Mouse (Mus musculus) heart, adult 9 months (tissue): ENCODE measurements at regions not wholly inside any gene's neighbourhood (a gene's known extent, or its start where the extent isn't known, plus 50 kb on each side); places are given as distances from the start of the nearest gene placed in this dataset.

Source experiments
- DNase-seq, 2 experiments: peaks; one replicate each; pipeline ENCODE4 v3.0.0; 2022; ENCODE audit warnings: low spot score in 2 of 2

DNA sequence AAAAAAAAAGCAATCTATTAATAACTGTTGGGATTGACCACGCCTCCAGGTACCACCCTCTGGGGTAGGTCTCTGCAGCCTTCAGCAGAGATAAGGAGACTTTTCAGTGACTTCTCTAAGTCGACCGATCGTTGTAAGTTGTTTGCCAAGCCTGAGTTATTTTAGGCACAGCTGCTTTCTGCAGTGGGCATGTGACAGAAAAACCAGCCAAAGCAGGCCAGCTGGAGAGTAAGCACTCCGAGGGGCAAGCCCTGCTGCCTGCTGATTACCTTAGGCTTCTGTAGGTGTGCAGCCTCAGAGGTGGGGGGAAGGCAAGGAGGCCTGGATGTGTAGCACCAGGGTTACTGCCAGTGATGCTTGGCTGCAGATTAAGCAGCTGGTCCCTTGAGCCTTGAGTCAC is 246.0 kb downstream of the Cd83 start:
- peak; percentile 31 to 57 for DNase-seq

DNA sequence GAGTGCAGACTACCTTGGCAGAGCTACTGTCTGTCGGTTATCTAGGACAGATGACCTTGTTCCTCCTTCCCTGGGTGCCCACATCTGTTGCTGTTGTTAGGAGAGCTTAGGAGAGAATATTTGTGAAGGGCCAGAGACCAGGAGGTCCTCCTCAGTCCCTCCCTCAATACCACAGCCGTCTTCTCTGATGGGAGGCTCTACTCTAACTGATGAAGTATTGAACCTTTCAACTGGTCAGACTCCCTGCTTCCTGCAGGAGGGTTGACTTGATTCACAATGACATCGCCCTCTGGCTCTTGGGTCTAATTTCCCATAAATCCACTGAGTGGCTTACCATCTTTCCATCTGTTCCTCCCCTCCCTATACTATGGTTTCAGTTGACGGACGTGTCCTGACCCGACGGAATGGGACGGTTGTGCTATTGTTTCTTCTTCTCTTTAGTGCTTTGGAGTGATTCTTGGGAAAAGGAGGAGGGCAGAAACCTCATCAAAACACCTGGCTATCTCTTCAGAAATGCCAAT is 253.3 kb downstream of the Cd83 start:
- no peak for DNase-seq

DNA sequence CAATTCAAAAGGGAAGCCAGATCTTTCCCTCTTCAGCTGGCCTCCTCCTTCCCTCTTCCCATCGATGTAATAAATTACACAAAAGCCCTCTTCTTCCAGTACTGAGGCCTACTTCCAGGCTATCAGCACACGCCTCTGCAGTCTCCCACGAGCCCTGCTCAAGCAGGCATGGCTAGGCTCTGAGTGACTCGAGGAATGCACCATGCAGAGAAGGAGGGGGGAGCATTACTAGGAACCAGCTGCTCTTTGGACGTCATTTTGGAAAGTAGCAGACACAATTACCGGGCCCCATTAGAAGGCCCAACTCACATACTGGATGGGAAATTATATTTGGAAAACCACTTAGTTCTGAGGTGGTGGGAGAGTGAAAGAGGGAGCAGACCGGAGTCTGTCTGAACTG is 253.7 kb downstream of the Cd83 start:
- DNase-seq, result peak in 1 of 2 experiments; percentile 24

DNA sequence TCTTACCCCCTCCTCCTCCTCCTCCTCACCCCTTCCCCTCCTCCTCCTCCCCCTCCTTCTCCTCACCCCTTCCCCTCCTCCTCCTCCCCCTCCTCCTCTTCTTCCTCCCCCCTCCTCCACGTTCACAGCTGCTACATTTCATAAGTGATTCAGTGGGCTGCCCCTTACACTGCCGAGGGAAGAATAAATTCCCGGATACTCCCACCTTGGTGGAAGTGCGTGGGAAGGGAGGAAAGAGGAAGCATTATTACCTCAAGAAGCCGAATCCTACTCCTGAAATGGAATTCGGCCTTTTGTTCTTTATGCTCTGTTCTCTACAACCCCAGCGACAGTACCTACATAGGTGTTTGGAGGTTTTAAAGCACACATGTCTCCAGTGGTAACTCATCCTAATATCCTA is 256.1 kb downstream of the Cd83 start:
- peak in 1 of 2 experiments; percentile 27 for DNase-seq

DNA sequence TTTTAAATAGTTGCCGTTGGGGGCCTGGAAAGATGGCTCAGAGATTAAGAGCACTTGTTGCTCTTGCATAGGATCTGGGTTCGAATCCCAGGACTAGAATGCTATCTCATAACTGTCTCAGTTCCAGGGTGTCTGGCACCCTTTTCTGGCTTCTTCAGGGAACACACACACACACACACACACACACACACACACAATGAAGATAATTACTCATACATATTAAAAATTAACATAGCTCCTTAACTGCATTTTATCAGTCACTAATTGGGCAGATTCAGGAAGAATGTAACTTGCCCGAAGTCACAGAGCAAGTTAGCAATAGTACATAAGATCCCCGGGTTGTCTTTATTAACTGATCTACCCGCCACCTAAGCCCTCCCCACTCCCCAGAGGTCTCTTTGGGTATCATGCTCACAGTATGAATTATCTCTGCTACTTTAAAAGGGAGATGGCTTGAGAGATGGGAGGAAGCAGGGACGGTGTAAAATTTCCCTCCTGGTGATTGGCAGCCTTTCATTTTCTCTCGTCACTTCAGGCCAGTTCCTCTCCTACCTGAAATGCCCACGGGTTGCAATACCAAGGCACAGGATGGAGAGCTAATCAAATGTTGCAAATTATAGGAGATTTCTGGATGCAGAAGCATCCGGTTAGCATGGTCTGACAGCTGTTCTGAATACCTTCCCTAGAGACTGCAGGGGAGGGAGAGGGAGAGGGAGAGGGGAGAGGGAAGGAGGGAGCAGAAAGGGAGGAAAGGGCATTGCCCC is 258.3 kb downstream of the Cd83 start:
- peak in 1 of 2 experiments; percentile 16 for DNase-seq

DNA sequence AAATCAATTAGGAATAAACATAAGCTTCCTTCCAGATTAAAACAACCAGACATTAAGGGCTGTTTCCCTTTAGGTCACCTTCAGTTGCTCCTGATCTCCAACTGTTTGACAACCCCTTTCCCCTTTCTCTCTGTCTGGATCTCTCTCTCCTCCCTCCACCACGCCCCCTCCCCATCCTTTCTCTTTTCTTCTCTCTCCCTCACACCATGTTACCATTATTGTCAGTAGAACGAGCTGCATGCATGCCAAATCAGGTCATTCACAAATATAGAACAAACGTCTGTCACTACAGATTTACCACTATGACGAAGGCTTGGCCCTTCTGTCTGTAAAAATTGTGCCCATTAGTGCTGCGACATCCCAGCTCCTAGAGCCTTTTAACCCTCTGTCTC is 258.9 kb downstream of the Cd83 start:
- no peak for DNase-seq

DNA sequence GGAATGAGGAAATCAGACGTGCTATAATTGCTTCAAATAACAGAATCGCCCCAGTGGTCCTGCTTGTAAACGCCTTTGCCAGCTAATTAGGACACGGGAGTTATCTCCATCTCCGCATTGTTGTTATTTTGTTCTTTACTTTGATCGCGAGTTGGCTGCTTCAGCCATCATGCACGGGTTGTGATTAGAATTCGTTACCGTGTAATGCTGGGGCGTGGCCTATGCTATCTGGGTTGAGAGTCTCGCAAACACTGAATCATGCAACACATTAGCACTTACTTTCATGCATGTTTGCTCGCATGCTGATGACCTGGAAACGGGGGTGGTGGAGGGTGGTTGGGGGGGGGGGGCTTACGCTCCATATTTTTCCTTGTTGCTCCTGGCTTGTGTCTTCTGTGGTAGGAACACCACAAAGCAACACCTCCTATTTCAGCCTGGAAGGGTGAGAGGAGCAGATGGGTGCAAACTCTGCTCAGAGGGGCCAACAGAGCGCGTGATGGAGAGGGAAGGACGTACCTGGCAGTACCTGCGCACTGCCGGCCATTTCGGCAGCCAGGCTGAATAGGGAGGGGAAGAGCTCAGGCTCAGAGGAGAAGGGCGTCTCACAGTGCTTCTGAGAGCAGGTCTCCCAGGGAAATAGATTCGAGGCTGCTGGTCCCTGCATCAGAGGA is 260.1 kb downstream of the Cd83 start:
- DNase-seq, result no peak

DNA sequence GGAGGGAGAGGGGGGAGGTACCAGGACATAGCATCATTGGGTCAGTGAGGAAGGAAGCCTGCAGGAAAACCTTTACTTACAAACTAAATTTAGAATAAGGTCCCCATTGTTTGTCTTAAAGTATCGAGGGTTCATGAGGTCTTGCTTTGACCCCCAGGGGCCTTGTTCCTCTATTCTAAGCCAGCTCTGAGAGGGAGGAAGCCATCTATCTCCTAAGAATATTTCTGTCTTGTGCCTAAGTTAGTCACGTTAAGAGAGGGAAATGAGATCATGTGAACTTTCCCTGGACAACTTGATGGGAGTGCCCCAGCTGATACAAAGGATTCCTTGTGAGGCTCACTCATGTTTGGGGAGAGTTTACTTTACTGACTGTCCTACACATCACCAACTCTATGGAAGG is 261.9 kb downstream of the Cd83 start:
- DNase-seq, result peak; percentile 56 to 92

DNA sequence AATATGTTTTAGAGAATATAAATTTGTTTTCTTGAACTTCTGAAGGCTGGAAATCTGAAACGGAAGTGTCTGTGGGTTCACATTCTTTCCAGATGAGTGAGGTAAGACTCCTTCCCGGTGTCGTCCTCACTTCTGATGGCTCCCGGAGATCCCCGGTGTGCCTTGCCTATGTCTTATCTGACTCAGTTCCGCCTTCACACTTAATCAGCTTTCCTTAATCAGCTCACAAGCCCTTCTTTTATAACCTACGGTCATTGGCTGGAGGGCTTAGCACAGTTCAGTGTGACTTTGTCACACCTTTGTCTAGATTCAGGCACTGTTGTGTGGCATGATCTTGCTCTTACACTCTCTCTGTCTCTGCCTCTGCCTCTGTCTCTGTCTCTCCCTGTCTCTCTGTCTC is 269.6 kb downstream of the Cd83 start:
- no peak for DNase-seq

DNA sequence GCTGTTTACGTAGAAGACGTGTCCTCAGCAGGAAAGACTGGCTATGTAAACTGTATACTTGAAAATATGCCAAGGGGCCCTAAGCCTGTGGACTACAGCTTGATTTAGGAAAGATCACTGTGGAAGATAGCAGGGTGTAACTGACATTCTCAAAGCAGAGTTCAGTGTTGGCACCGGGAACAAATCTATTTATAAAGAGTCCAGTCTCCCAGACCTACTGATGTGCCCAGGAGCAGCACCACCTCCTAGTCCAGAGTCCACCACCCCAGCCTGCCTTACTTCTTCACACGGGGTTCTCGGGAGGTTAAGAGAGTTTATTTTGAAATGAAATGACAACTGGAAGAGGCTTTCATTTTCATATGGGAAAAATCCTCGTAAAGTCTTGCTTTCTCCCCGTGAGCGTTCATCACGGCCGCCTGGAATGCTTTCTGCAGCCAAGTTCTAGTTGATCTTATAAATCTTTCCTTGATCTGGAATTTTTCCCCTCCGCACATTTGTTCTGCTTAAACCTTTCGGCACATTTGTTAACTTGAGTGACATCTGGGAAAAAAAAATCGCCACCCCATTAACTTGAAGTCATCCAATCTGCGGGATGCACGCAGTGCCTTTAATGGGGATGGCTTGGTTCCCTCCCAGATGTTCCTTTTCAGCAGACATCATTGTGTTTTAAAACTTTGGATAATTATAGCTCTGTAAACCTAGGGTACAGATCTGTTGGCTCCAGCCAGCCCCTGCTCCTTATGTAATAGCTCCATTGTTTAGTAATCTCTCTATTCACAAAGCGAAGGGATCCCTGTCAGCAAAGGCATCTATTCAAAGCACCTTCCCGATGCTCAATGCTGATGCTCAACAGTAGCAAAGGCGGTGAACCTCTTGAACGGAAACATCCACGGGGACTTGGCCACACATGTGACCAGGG is 271.3 kb downstream of the Cd83 start:
- peak; percentile 64 to 82 for DNase-seq

DNA sequence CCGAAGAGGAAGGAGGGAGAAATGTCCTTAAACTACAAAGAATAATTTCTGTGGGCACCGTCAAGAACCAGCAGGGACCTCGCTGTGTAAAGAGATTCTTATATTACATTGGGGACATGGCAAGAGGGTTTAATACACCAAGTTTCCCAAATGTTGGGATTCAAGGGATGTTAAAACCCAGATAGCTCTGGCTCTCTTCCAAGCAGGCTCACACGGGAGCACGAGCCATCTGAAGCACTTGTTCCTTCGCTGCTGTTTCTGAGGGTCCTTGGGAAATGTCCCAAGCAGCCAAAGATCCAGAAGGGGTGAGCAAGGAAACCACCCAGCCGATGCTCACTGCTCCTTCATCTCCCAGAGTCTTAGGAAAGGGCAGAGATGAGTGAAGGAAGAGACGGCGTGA is 272.1 kb downstream of the Cd83 start:
- no peak for DNase-seq

DNA sequence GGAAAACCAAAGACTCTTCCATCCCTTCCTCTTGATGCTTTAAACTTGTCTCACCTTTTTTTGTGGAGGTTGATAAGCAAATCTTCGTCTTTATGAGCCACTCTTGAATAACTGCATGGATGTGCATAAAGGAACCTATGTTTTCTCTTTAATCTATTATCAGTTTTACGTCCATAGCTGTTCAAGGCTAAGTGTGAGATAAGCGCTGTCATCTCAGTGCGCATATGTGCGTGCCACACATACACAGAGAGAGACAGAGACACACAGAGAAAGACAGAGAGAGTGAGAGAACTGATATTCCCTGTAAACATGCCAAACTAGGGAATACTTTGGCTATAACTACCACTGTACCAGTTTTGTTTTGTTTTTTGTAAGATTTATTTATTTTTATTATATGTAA is 273.0 kb downstream of the Cd83 start:
- no peak for DNase-seq

DNA sequence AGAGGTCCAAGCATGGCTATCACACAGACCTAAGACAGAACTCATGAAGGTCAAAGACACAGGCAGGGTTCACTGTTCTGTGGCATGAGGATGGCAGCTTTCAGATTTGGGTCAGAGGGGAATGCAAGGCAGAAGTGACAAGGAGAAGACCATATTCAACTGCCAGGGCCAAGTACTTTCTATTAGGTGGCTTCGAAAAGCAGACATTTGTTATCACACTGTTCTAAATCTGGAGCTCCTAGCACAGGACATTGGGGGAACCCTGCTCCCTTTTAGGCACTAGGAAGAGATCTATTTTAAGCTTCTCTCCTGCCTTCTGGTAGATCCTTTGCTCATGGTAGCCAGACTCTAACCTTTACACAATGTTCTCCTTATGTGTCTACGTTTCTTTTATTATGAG is 273.7 kb downstream of the Cd83 start:
- DNase-seq, result peak; percentile 34 to 39

DNA sequence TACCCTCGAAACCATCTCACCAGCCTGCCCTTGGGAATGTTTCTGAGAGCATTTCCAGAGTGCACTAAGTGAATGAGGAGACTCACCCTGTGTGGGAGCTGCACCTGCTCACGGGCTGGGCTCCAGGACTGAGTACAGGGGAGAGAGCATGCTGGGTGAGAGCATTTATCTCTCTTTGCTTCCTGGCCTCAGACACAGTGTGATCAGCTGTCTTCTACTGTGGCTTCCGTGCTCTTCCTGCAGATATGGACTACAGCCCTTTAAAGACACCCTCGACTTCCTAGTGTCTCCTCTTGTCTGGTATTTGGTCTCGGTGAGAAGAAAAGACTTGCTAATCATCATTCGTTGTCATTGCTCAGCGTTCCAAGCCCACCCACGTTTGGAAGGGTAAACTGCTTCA is 274.9 kb downstream of the Cd83 start:
- DNase-seq, result no peak

DNA sequence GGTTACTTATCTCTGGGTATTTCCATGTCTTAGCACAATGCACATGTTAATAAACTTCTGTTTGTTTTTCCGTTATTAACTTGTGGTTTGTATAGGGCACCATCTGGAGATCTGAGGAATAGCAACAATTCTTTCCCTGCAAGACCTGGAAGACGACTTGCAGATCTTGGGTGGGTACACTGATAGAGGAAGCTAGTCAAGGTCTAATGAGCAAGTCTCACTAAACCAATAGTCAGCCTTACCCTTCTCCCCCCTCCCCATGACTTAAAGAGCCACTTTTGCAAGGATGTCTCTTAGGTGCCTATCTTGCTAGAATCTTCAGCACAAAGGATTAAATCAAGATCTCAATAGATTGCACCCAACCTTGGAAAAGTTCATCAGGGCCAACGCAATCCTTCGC is 276.7 kb downstream of the Cd83 start:
- no peak for DNase-seq

DNA sequence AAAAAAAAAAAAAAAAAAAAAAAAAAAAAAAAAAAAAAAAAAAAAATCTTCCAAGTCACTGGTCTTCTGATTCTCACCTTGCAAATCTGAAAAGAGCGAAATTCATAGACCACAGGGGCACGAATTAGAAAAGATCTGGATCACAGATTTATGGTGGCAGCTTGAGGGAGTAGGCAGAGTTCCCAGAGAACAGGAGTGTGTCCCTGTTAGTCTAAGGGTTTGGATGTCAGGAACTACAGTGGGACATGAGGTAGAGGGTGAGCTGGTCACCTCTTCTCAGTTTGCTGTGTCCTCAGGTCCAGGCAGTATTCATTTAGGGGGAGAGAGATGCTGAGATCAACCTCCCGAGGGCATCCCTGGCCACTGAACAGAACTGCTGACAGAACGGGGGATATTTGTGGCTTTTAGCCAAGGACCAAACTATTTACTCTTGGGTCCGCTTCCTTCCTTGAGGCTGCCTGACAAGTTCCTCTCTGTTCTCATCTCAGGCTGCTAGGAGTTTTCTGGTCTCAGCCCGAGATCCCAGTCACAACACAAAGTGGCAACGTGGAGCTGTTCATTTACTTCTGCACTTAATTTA is 277.2 kb downstream of the Cd83 start:
- DNase-seq, result peak in 1 of 2 experiments; percentile 42

DNA sequence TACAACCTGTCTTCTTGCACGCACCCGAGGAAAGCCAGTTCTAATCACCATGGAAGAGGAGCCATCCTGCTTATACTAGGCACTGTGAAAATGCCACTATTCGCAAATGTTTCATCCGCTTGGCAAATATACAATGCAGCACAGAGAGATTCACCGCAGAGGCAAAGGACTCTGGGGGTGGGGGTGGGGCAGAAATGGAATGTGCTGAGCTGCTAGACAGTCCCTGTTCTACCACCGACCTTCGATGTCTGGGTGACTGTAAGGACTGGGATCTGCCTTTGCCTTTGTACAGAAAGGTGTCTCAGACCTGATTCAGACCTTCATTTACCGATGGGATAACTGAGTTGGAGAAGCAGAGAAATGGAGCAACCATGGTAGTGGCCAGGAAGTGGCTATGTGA is 278.7 kb downstream of the Cd83 start:
- no peak for DNase-seq

DNA sequence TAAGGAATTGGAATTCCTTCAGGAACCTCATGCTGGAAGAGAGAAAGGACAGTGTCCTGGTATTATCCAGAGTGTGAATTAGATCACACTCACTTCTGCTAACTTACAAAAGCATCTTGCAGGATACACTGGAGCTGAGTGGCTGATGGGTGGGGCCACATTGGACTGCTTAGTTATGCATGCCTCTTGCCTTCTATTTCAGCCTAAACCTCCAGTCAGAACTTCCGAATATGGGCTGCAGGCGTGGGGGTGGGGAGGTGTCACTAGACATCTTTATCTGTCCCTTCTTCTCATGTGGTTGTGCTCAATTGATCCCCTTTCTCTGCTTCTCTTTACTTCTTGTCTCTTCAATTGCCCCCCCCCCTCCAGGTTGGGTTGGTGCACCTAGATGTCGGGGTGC is 279.5 kb downstream of the Cd83 start:
- DNase-seq, result no peak

DNA sequence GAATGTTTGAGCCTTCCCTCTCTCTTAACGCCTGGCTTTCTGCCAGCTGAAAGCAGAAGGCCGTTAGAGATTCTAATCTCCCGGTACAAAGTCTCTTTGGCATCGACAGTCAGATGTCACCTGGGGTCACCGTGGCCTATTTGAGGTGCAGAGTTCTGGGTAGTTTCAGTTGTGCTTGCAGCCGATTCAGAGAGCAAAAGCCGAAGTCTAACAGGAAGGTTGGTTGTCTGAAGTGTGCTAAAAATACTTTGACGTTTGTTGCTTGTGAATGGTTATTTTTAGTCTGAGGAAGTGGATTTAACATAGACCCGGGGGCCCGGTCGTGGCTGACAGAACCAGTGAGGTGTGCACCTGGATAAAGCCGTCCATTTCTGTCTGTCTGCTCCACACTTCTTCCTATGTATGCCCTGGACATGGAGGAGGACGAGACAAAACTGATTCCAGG is 281.2 kb downstream of the Cd83 start:
- DNase-seq, result peak; percentile 58 to 79

DNA sequence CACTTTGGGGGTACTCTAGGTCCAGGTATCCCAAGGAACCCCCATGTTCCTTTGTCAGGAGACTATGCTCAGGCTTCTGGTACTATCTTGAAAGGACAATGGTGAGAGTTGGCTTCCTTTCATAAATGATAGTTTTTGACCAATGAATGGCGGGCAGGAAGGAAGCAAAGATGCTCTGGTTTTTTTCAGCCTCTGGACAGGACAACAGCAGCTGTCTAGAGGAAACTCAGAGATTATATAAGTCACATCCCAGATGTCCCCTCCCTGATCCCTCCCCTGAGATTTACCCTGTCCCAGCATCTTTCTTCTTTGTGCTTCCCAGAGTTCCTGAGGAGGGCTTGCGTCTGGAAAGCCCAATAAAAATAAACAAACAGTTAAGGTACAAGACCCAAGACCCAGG is 282.7 kb downstream of the Cd83 start:
- DNase-seq, result peak; percentile 57 to 84

DNA sequence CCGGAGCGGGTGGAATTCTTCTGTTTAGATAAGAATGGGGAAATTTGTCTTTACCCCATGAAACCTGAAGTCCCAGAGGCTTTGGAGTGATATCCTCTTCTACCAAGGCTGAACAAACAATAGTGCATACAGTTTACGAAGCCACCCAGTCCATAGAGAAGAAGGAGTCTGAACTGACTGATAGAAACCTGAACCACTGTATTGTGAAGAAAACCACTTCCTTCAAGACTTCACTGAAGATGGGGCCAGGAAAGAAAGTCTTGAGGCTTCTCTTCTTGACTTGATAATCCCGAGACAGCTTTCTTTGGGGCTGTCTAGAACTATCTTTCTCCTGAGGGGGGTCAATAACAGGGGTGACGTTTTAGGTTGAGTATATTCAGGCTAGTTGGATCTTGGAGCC is 284.4 kb downstream of the Cd83 start:
- no peak for DNase-seq

DNA sequence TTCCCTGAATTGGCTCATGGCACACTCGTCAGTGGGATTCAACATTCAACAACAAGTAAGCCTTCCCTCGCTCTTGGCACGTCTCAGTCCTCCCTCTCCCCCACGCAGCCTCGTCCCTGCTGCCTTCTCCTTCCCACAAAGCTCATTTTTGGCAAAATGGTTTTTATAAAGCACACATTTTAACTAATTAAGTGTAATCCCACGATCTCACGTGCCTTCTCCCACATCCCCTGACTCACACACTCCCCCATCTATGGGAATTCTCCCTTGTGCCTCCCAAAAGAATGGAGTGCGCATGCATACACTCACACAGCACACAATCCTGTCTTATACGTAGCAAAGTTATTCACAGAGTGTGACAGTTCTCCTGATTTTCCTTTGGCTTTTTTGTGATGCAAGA is 288.5 kb downstream of the Cd83 start:
- no peak for DNase-seq
